Mouse (Mus musculus) testis, adult 10 weeks (tissue): ENCODE results near the gene Nudt6. TPM values are rescaled to one million over a fixed set of nuclear protein-coding genes. Genes with fewer than 3 reads are reported as not detected.

Source experiments
- polyA plus RNA-seq: library from polyadenylated mRNA; stranded (reverse); fragments of 350-450 nt; fragmentation: Illumina TruSeq; extraction: RNeasy Lipid Tissue Mini Kit (QIAGEN cat#74804); gene quantifications from one replicate; pipeline ENCODE4 v1.2.3, GENCODE M21; 2014; ENCODE audit warnings: low read depth, low replicate concordance

The Nudt6 gene
- 1.2 TPM for polyA plus RNA-seq

DNA sequence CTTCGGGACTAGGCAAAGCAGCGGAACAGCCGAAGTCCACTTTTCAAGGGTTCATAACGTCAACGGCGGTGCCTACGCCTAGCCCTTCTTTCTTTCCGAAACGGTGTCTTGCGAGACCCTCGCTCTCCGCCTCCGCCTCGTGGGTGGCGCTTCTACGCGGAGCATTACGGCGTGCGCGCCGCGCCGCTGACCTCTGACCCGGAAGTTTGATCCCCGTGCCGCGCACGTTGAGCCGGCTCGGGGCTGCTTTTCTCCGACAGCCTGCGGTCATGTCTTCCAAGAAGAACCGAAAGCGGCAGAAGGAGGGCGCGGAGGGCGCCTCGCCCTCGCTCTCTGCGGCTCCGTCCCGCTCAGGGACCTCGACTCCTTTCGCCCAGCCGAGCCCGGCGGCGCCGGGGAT is at the start of gene Nudt6:
TSS of gene Nudt6 (minus strand) at position 140 of the 400 bp plus-strand sequence.

DNA sequence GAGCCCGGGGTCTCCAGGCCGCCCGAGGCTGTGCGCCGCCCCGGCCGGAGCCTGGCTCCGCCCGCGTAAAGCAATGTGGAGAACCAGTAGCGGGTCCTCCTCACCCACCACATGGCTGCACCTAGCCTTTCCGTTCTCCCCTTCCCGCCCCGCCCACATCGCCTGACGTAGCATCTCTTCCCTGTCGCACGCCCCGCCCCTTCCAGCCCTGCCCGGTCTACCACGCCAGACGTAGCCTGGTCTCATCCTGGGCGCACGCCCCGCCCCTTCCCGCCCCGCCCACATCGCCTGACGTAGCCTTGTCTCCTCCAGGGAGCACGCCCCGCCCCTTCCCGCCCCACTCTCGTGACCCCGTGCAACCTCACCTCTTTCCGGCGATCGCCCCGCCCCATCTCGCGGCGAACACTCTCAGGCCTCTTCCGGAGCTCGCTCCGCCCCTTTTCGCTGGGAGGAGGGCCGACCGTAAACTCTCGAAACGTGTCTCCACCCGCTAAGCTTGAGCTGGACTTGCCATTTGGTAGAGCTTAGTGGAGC is 486 bp downstream of the Nudt6 start, which contains the start of gene Spata5:
TSS of gene Spata5 (plus strand) at position 439 of the 534 bp plus-strand sequence.

Other genes with a start within 250 kb of the Nudt6 start
- 1.1 TPM for gene Il21, start 187.6 kb downstream of the Nudt6 start, polyA plus RNA-seq
- 10.7 TPM for gene Bbs12, start 107.7 kb downstream of the Nudt6 start, polyA plus RNA-seq
- gene Cetn4, start 107.5 kb downstream of the Nudt6 start, polyA plus RNA-seq, result 1,980 TPM
- 5.7 TPM for gene Fgf2, start 71.9 kb downstream of the Nudt6 start, polyA plus RNA-seq
- 135 TPM for gene Spata5, start 315 bp downstream of the Nudt6 start, polyA plus RNA-seq
- 2.2 TPM for gene Spry1, start 219.7 kb upstream of the Nudt6 start, polyA plus RNA-seq